In the genomic region with DNA sequence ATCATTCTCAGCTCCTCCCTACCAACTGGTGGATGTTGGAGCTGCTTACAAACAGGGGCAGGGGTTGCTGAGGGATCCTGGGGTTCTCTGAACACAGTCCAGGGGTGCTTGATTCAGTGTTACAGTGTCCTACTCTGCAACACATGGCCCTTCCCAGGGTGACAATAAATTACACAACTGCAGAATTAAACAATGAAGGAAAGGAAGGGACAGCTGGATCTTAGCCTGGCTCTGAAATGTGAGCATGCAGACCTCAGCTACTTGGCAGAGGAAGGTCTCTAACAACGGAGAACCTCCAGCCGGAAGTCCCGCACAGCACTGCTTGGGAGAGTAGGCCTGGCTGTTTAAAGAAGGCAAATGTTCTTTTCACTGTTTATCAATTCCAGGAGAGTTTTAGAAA, we compare ENCODE assay signal across 8 mouse cellular contexts. TPM values are rescaled to one million over a fixed set of nuclear protein-coding genes. Genes with fewer than 3 reads are reported as not detected.
DNase-seq lines count a peak whose midpoint lies in the region; ATAC-seq and TF ChIP-seq lines count a peak whose summit lies in the region.
"Had no signal": no experiment of that assay in that cellular context is flagged by ENCODE, and none has a peak within 500 bp of the region (broad histone marks: within the 10 kb centered on the region; RNA-seq: fewer than 3 reads in every experiment).

No protein-coding gene starts in this region.

- peak; percentile 77 for ATAC-seq in limb, embryonic 14.5 days (ENCODE audit: low FRiP score, low read depth)

- H3K4me1 ChIP-seq in cortical plate, adult 2 months (ENCODE audit: control insufficient read depth, insufficient read depth, low read length): peaks cover 31% of the 10 kb centered on the region
- H3K4me1 ChIP-seq in limb, embryonic 14.5 days (ENCODE audit: control insufficient read depth, insufficient read depth, low read length): 0 out of 2 replicates have a peak, but pooled peaks cover 3% of the 10 kb centered on the region

- peak overlapping the region; percentile 7 for H3K27ac ChIP-seq in cortical plate, adult 2 months (ENCODE audit: insufficient read depth, low read length)
- H3K27ac ChIP-seq in limb, embryonic 14.5 days (replicated peaks; ENCODE audit: low read depth, low read length): 0 out of 2 replicates have a peak overlapping the region, but pooled peaks have one; percentile 29

- no peak for TF ChIP-seq POLR2A in cortical plate, adult 2 months (IDR thresholded peaks at IDR 0.05; ENCODE audit: extremely low read depth, insufficient read depth, low read length)
- TF ChIP-seq POLR2A in limb, embryonic 14.5 days (IDR thresholded peaks at IDR 0.05; ENCODE audit: borderline replicate concordance, extremely low read depth, insufficient read depth, insufficient read length): no peak

- DNase-seq in heart, adult 9 months (ENCODE audit: low spot score in 2 of 2): peak; percentile 48 to 58
- no peak for DNase-seq in heart, postnatal 4 days
- peak; percentile 48 for DNase-seq in Muller cell, postnatal 12 days (ENCODE audit: inconsistent ontology term)
- peak; percentile 35 for DNase-seq in limb, embryonic 14.5 days (ENCODE audit: low spot score)
- no peak for DNase-seq in cerebellum, adult 18-20 months
- no peak for DNase-seq in left cerebral cortex, adult 8-10 months (ENCODE audit: low spot score in 2 of 2)
- DNase-seq: cerebellum, adult 9-11 months had no signal

- no peaks in the 10 kb centered on the region for H3K9me3 ChIP-seq in limb, embryonic 14.5 days (ENCODE audit: control insufficient read depth, low read length)

- TF ChIP-seq CTCF in cortical plate, adult 2 months (IDR thresholded peaks at IDR 0.05; ENCODE audit: extremely low read depth, insufficient read depth, low read length): no peak

- H3K4me3 ChIP-seq in cortical plate, adult 2 months (ENCODE audit: insufficient read depth, low read length): no peak overlapping the region
- no peak overlapping the region for H3K4me3 ChIP-seq in limb, embryonic 14.5 days (replicated peaks; ENCODE audit: low read length)

- H3K4me2 ChIP-seq in limb, embryonic 14.5 days (replicated peaks; ENCODE audit: low read depth, low read length, severe bottlenecking): no peak overlapping the region

- 43% methylated on average over 3 of the region's 3 CpGs for WGBS in limb, embryonic 14.5 days

- H3K36me3 ChIP-seq in limb, embryonic 14.5 days (ENCODE audit: control insufficient read depth, insufficient read depth, low read length): no peaks in the 10 kb centered on the region

- no peak overlapping the region for H3K9ac ChIP-seq in limb, embryonic 14.5 days (ENCODE audit: low read depth, low read length, severe bottlenecking)

- H3K27me3 ChIP-seq in limb, embryonic 14.5 days (ENCODE audit: control insufficient read depth, insufficient read depth, low read length): no peaks in the 10 kb centered on the region

RNA-seq across cellular contexts. Expression of a gene that starts 20.9 kb away (rescaled TPM):
- 10 to 100 TPM; 28.9 to 29.2 TPM for total RNA-seq in heart, postnatal 4 days (2021)
- 437 and 476 TPM in 2 replicates for polyA plus RNA-seq in cortical plate, adult 2 months (2012; rRNA removed)
- 13.5 and 16.5 TPM in 2 replicates for polyA plus RNA-seq in limb, embryonic 14.5 days (2012; rRNA removed)
- polyA plus RNA-seq in limb, embryonic 14.5 days (2014; fragmentation: Nextera tagmentation; extraction: Ambion mirVana): 4.2 and 4.3 TPM in 2 replicates
- total RNA-seq in left cerebral cortex, adult 8-10 months (2022): 100 to 1,000 TPM; 673 to 703 (median 694) TPM

Comparison
In these comparisons a context has a peak if more than half of its experiments do, and no peak if none do; other contexts are left out.
1. DNase-seq: peak in heart, adult 9 months (2 of 2), Muller cell, postnatal 12 days (single experiment) and limb, embryonic 14.5 days (single experiment); none in heart, postnatal 4 days (single experiment), cerebellum, adult 18-20 months (0 of 2) and left cerebral cortex, adult 8-10 months (0 of 2).
2. RNA of a gene that starts 20.9 kb away (total RNA-seq): 673 to 703 TPM in left cerebral cortex, adult 8-10 months; 28.9 to 29.2 TPM in heart, postnatal 4 days; every median in the first group is over 10 times any median in the second.